Mouse (Mus musculus) heart, embryonic 16.5 days (tissue): Measurements from ENCODE around the gene Dmbt1. TPM values are rescaled to one million over a fixed set of nuclear protein-coding genes. Genes with fewer than 3 reads are reported as not detected.

Experiments
- ATAC-seq: fragments of 200-750 bp; cut with Nextera tagmentation; replicated peaks from 2 replicates; pipeline ENCODE4 v1.8.0; 2017; ENCODE audit warnings: moderate number of reproducible peaks; ENCODE audit not compliant: insufficient read depth, low FRiP score; ENCODE audit errors: extremely low read depth
- H3K27ac ChIP-seq: fragments of 300-500 bp; sonication (generic); 2 replicates; pipeline ENCODE4 v1.5.1; 2014; ENCODE audit warnings: mild to moderate bottlenecking, low read length, control low read depth, moderate library complexity
- H3K27me3 ChIP-seq: fragments of 300-500 bp; sonication (generic); 2 replicates; pipeline ENCODE4 v1.6.1; 2014; ENCODE audit warnings: low read length, mixed read lengths; ENCODE audit not compliant: control insufficient read depth, insufficient read depth
- H3K36me3 ChIP-seq: fragments of 300-500 bp; sonication (generic); 2 replicates; pipeline ENCODE4 v1.6.1; 2014; ENCODE audit not compliant: control insufficient read depth, insufficient read depth
- H3K4me1 ChIP-seq: fragments of 300-500 bp; sonication (generic); 2 replicates; pipeline ENCODE4 v1.6.1; 2014; ENCODE audit warnings: low read length, mixed read lengths; ENCODE audit not compliant: control insufficient read depth, insufficient read depth
- H3K4me2 ChIP-seq: fragments of 300-500 bp; sonication (generic); 2 replicates; pipeline ENCODE4 v1.6.1; 2014; ENCODE audit warnings: low read depth, mild to moderate bottlenecking, control low read depth, low read length
- H3K4me3 ChIP-seq: fragments of 300-500 bp; sonication (generic); 2 replicates; pipeline ENCODE4 v1.5.1; 2014; ENCODE audit warnings: mild to moderate bottlenecking, control low read depth, low read length
- H3K9ac ChIP-seq: fragments of 300-500 bp; sonication (generic); 2 replicates; pipeline ENCODE4 v1.6.1; 2014; ENCODE audit warnings: low read length, control low read depth
- H3K9me3 ChIP-seq: fragments of 300-500 bp; sonication (generic); replicated peaks from 2 replicates; pipeline ENCODE4 v1.6.1; 2016; ENCODE audit warnings: low read length; ENCODE audit not compliant: control insufficient read depth
- WGBS: fragments of 180-500 bp; shearing (Covaris S2); extraction: QIAGEN DNeasy Blood & Tissue Kit; methylation state at CpG from one replicate; pipeline ENCODE4 v1.1.7; 2014; 5-methylcytosine and 5-hydroxymethylcytosine counted together
- polyA plus RNA-seq: library from polyadenylated mRNA; unstranded; fragments of >200 nt; fragmentation: Nextera tagmentation; extraction: Ambion mirVana; gene quantifications from 2 replicates; pipeline ENCODE4 v1.2.1, GENCODE M21; 2015

Dmbt1 gene
- polyA plus RNA-seq, 1 experiment from 2014 or later: 0.29 TPM

DNA sequence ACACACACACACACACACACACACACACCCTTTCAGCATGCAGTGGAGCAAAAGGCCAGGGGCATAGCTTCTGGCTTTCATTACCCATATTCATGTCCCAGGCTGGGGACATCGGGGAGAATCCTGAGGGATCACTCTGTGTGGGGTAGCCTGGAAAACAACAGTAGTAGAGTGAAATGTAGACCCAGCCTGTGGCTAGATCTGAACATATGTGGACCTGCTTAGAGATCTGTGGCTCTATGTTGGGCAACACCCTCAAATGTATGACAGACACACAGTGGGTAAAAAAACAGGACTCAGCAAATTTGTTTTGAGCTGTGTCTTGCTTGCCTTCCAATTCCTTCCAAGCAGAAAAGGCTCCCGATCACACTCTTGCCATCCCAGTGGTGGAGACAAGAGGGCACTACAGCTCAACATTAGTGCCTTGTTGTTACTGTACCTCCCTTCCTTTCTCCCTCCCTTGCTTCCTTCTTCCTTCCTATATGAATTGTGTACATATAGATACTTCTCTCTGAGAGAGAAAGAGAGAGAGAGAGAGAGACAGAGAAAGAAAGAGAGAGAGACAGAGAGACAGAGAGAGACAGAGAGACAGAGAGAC is 90.5 kb downstream of the Dmbt1 start:
- H3K4me2 ChIP-seq: no peak overlapping the region
- H3K9ac ChIP-seq: no peak overlapping the region
- WGBS: 76% methylated on average over 2 of the region's 2 CpGs
- no peak for ATAC-seq
- H3K4me1 ChIP-seq: no peaks in the 10 kb centered on the region
- no peaks in the 10 kb centered on the region for H3K36me3 ChIP-seq
- H3K9me3 ChIP-seq: no peaks in the 10 kb centered on the region; the same call in 1 of the 2 replicates
- no peaks in the 10 kb centered on the region; the same call in 1 of the 2 replicates for H3K27me3 ChIP-seq
- H3K4me3 ChIP-seq: no peak overlapping the region
- no peak overlapping the region for H3K27ac ChIP-seq

DNA sequence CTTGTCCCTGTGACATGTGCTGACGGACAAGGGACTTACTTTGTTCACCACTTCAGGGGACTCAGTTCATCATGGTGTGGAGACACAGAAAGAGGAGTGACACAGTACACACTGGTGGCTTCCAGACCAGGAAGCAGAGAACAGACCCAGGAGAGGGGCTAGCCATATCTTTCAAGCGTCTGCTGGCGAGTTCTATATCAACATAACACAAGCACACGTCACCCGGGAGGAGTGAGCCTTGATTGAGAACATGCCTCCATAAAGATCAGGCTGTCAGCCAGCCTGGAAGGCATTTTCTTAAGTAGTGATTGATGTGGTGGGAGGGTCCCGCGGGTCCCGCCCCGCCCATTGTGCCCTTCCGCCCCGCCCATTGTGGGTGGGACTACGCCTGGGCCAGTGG is 98.2 kb downstream of the Dmbt1 start:
- Histone ChIP-seq H3K36me3 (no peaks in the 10 kb centered on the region), H3K9me3 (no peaks in the 10 kb centered on the region), H3K27me3 (no peaks in the 10 kb centered on the region), H3K27ac (no peak overlapping the region), H3K9ac (no peak overlapping the region), H3K4me1 (no peaks in the 10 kb centered on the region), H3K4me3 (no peak overlapping the region), H3K4me2 (no peak overlapping the region)
- WGBS: 39% methylated on average over 12 of the region's 12 CpGs
- ATAC-seq: peak; percentile 49; the same call in 1 of the 2 replicates

DNA sequence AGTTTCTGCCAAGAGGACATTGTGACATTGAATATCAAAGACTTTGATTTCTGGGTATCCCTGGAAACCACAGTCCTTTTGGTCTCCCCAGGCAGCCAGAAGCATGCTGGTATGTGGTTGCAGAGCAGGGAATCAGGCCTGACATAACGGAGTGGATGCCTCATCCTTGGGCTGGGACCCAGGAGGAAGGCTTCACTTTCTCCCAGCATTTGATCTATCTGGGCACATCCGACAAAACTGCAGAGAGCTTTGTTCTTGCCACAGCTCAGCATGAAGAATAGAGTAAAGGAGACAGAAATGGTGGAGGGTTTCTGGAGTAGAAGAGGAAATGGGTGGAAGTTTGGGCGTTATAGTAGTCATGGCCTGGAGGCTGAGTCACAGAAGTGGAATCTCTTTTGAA is 101.3 kb downstream of the Dmbt1 start:
- 57% methylated on average over 3 of the region's 3 CpGs for WGBS
- no peaks in the 10 kb centered on the region for H3K36me3 ChIP-seq

DNA sequence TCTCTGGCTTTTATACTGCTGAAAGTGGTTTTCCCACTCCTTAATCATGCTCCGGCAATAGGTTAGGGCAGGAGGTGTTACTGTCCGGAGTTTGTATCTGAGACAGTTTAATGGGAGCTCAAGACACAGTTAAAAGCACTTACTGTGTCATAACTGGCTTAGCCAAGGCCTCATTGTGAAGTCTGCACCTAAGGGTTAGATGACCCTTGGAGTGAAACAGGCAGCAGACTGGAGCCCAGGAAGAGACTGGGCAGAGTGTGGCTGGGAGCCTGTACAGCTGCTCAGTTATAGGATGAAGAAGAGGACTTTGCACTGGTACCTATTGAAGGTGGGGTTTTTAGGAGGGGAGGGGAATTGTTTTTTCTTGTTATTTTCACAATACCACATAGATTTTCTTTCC is 114.4 kb downstream of the Dmbt1 start, which contains the start of gene 4933402N03Rik:
4933402N03Rik (minus strand) TSS at position 101 of the 400 bp plus-strand sequence.
- H3K4me1 ChIP-seq: no peaks in the 10 kb centered on the region
- no peaks in the 10 kb centered on the region for H3K9me3 ChIP-seq
- H3K27ac ChIP-seq: no peak within 1 kb of the TSS
- H3K27me3 ChIP-seq: no peaks in the 10 kb centered on the region
- no peak for ATAC-seq
- H3K9ac ChIP-seq: no peak within 1 kb of the TSS
- WGBS: 80% methylated on average over 2 of the region's 2 CpGs
- no peak within 1 kb of the TSS for H3K4me2 ChIP-seq
- H3K36me3 ChIP-seq: no peaks in the 10 kb centered on the region
- H3K4me3 ChIP-seq: no peak within 1 kb of the TSS

More for the DNA sequence above, 101.3 kb downstream of the Dmbt1 start:
- H3K9me3 ChIP-seq: peaks cover under 1% of the 10 kb centered on the region; the same call in 1 of the 2 replicates
- no peak for ATAC-seq
- no peak overlapping the region for H3K4me3 ChIP-seq
- H3K4me1 ChIP-seq: no peaks in the 10 kb centered on the region
- no peak overlapping the region for H3K27ac ChIP-seq
- no peaks in the 10 kb centered on the region for H3K27me3 ChIP-seq
- H3K4me2 ChIP-seq: no peak overlapping the region
- H3K9ac ChIP-seq: no peak overlapping the region

DNA sequence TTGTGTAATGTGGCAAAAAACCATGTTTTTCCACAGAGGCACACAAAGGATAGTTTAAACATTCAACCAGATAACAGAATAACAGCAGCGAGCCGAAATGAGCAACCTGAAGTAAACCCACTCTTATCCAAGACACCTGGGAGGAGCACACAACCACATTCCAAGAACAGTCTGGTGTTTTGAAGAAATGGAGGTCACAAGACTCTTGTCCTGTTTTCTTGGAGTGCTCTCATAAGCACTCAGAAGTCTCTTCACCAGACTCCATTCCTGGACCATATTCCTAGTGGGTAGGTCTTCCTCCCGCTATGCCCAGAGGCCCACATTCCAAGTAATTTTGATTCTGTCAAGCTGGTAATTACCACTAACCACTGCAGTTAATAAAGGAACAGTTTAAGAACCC is 118.3 kb downstream of the Dmbt1 start:
- Histone ChIP-seq H3K9ac (no peak overlapping the region), H3K9me3 (no peaks in the 10 kb centered on the region), H3K27me3 (no peaks in the 10 kb centered on the region), H3K4me2 (no peak overlapping the region), H3K4me3 (no peak overlapping the region), H3K27ac (no peak overlapping the region), H3K4me1 (peaks cover 4% of the 10 kb centered on the region; the same call in 1 of the 2 replicates), H3K36me3 (no peaks in the 10 kb centered on the region)
- WGBS: 72% methylated on average over 3 of the region's 3 CpGs
- ATAC-seq: no peak

DNA sequence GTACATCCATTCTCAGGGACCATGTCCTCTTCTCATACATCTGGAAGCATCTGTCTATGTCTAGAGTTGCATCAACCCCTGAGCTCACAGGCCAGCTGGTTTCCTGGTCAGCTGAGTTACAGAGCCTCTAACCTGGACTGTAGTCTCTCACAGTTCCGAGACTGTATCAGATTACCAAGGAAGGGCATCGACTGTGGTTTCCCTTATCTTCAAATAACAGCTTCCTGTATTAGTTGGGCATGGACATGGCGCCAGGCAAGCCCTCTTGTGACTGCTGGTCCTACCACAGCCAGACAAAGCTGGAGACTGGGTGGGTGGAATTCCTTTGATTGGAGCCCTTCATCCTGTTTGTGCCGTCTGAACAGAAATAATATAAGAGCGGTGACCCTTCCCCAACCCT is 121.2 kb downstream of the Dmbt1 start:
- H3K9me3 ChIP-seq: no peaks in the 10 kb centered on the region
- WGBS: 57% methylated on average over 5 of the region's 5 CpGs
- H3K27me3 ChIP-seq: no peaks in the 10 kb centered on the region
- ATAC-seq: no peak
- no peak overlapping the region for H3K27ac ChIP-seq
- H3K36me3 ChIP-seq: no peaks in the 10 kb centered on the region
- no peak overlapping the region for H3K4me2 ChIP-seq
- peaks cover 4% of the 10 kb centered on the region; the same call in 1 of the 2 replicates for H3K4me1 ChIP-seq
- H3K4me3 ChIP-seq: no peak overlapping the region
- no peak overlapping the region for H3K9ac ChIP-seq

DNA sequence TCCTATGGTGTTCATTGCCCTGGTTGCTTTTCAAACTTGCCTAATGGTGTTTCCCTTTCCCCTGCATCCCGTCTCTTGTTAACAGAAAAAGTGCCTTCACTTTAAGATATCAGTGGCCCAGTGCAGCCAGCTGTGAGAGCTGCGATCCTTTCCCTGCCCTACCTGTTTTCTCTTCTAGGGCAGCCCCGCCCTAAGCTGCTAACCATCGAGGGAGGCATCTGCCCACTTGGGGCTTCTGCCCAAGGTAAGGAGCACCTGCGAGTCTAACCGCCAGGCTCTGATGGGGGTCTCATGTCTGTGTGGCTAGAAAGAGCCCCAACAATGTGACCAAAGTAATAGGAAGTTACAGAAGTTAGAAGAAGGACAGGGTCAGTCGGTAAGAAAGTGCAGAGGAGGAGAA is 130.4 kb downstream of the Dmbt1 start:
- H3K9me3 ChIP-seq: no peaks in the 10 kb centered on the region
- 59% methylated on average over 7 of the region's 7 CpGs for WGBS
- no peak overlapping the region for H3K27ac ChIP-seq
- no peak for ATAC-seq
- no peaks in the 10 kb centered on the region for H3K4me1 ChIP-seq
- no peak overlapping the region for H3K9ac ChIP-seq
- no peak overlapping the region for H3K4me3 ChIP-seq
- H3K27me3 ChIP-seq: no peaks in the 10 kb centered on the region
- H3K36me3 ChIP-seq: no peaks in the 10 kb centered on the region
- H3K4me2 ChIP-seq: no peak overlapping the region

DNA sequence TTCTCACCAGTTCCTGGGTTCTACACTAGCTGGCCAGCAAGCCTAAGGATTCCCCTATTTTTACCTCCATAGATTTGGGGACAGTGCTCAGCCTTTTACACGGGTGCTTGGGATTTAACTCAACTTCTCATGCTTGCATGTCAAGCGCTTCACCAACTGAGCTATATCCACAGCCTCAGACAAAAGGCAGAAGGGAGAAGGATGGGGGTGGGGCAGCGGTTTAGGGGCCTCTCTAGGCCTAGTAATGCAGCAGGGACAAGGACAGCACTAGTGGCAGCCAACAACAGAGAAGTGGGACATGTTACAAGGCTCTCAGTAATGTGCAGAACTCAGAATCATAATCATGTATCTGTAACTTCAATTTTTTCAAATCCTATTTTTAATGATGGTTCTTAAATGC is 135.9 kb downstream of the Dmbt1 start:
- Histone ChIP-seq H3K9me3 (no peaks in the 10 kb centered on the region), H3K4me3 (no peak overlapping the region), H3K9ac (no peak overlapping the region), H3K27ac (no peak overlapping the region), H3K36me3 (no peaks in the 10 kb centered on the region), H3K4me1 (no peaks in the 10 kb centered on the region), H3K4me2 (no peak overlapping the region), H3K27me3 (no peaks in the 10 kb centered on the region)
- no peak for ATAC-seq
- WGBS: 66% methylated on average over 3 of the region's 3 CpGs

DNA sequence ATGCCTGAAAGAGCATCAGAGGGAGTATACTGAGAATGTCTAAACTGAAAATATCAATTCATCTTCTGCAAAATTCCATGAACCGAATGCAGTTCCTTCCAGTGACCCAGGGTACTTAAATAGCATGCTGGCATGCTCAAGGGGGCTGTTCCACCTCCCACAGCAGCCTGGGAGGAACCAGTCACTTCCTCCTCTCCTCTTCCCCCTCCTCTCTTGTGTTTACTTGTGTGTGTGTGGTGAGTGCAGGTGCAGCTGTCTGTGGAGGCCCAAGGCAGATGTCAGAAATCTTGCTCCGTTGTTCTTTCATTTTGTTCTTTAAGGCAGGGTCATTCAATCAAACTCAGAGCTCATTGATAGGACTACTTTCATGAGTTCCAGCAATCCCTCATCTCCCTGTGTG is 137.2 kb downstream of the Dmbt1 start:
- Histone ChIP-seq H3K4me1 (no peaks in the 10 kb centered on the region), H3K4me3 (no peak overlapping the region), H3K36me3 (no peaks in the 10 kb centered on the region), H3K27ac (no peak overlapping the region), H3K9ac (no peak overlapping the region), H3K27me3 (no peaks in the 10 kb centered on the region), H3K4me2 (no peak overlapping the region), H3K9me3 (no peaks in the 10 kb centered on the region)
- WGBS: 36% methylated on average over 2 of the region's 2 CpGs
- no peak for ATAC-seq
